Comparison of ENCODE assay signal across 7 mouse cellular contexts in genomic region chr14:20836171-20836904, GRCm38 (mm10). TPM values are rescaled to one million over a fixed set of nuclear protein-coding genes. Genes with fewer than 3 reads are reported as not detected.
DNase-seq lines count a peak whose midpoint lies in the region; ATAC-seq and TF ChIP-seq lines count a peak whose summit lies in the region.

Gene Plau, plus strand, starts transcription at chr14:20836660.

- no peaks in the 10 kb centered on the region for H3K27me3 ChIP-seq in intestine, embryonic 15.5 days (replicated peaks)
- no peaks in the 10 kb centered on the region for H3K27me3 ChIP-seq in limb, embryonic 11.5 days (ENCODE audit: control insufficient read depth, insufficient read depth, low read length)
- peaks cover 6% of the 10 kb centered on the region; the same call in 1 of the 2 replicates for H3K27me3 ChIP-seq in midbrain, embryonic 11.5 days (ENCODE audit: control insufficient read depth, insufficient read depth, low read length)
- H3K27me3 ChIP-seq in spleen, adult 2 months (ENCODE audit: control insufficient read depth, insufficient read depth, low read length): peaks cover 2% of the 10 kb centered on the region; the same call in 1 of the 2 replicates

- peak; percentile 95 for ATAC-seq in intestine, embryonic 15.5 days
- peak; percentile 91 for ATAC-seq in limb, embryonic 11.5 days (ENCODE audit: insufficient number of reproducible peaks, low FRiP score, low TSS enrichment, low read depth)
- peak; percentile 96 for ATAC-seq in midbrain, embryonic 11.5 days (ENCODE audit: low FRiP score)

- no peak for TF ChIP-seq CTCF in cortical plate, adult 2 months (IDR thresholded peaks at IDR 0.05; ENCODE audit: extremely low read depth, insufficient read depth, low read length)
- no peak for TF ChIP-seq CTCF in spleen, adult 2 months (IDR thresholded peaks at IDR 0.05; ENCODE audit: extremely low read depth, insufficient read depth, insufficient read length, insufficient replicate concordance)

- H3K4me3 ChIP-seq in cortical plate, adult 2 months (ENCODE audit: insufficient read depth, low read length): peak within 1 kb of the TSS; percentile 46
- peak within 1 kb of the TSS; percentile 52 for H3K4me3 ChIP-seq in intestine, embryonic 15.5 days (replicated peaks)
- H3K4me3 ChIP-seq in limb, embryonic 11.5 days (ENCODE audit: low read depth, low read length): peak within 1 kb of the TSS; percentile 55
- H3K4me3 ChIP-seq in midbrain, embryonic 11.5 days (ENCODE audit: low read depth, low read length): peak within 1 kb of the TSS; percentile 52
- peak within 1 kb of the TSS; percentile 59 for H3K4me3 ChIP-seq in spleen, adult 2 months (ENCODE audit: extremely low read depth, insufficient read depth, insufficient read length)

- WGBS in intestine, embryonic 15.5 days: 1% methylated on average over 33 of the region's 33 CpGs
- WGBS in limb, embryonic 11.5 days: under 1% methylated on average over 31 of the region's 33 CpGs
- under 1% methylated on average over 32 of the region's 33 CpGs for WGBS in midbrain, embryonic 11.5 days
- WGBS in spleen, adult 2 months: 2% methylated on average over 31 of the region's 33 CpGs

- H3K9me3 ChIP-seq in intestine, embryonic 15.5 days: no peaks in the 10 kb centered on the region
- H3K9me3 ChIP-seq in limb, embryonic 11.5 days (ENCODE audit: control insufficient read depth, low read length): no peaks in the 10 kb centered on the region
- no peaks in the 10 kb centered on the region for H3K9me3 ChIP-seq in midbrain, embryonic 11.5 days (ENCODE audit: control insufficient read depth, low read length)

- TF ChIP-seq POLR2A in cortical plate, adult 2 months (IDR thresholded peaks at IDR 0.05; ENCODE audit: extremely low read depth, insufficient read depth, low read length): peak; percentile 38; the same call in 1 of the 2 replicates
- TF ChIP-seq POLR2A in spleen, adult 2 months (IDR thresholded peaks at IDR 0.05; ENCODE audit: low read depth, low read length): no peak

- H3K36me3 ChIP-seq in intestine, embryonic 15.5 days: no peaks in the 10 kb centered on the region
- no peaks in the 10 kb centered on the region; the same call in 1 of the 2 replicates for H3K36me3 ChIP-seq in limb, embryonic 11.5 days (ENCODE audit: control insufficient read depth, insufficient read depth, low read length)
- H3K36me3 ChIP-seq in midbrain, embryonic 11.5 days (ENCODE audit: control insufficient read depth, insufficient read depth, low read length): no peaks in the 10 kb centered on the region; the same call in 1 of the 2 replicates
- H3K36me3 ChIP-seq in spleen, adult 2 months (ENCODE audit: control insufficient read depth, insufficient read depth, low read length): no peaks in the 10 kb centered on the region

- H3K9ac ChIP-seq in intestine, embryonic 15.5 days: peak within 1 kb of the TSS; percentile 66
- H3K9ac ChIP-seq in limb, embryonic 11.5 days (ENCODE audit: low read length): peak within 1 kb of the TSS; percentile 77
- H3K9ac ChIP-seq in midbrain, embryonic 11.5 days (ENCODE audit: low read length): peak within 1 kb of the TSS; percentile 77

- no peak within 1 kb of the TSS for H3K27ac ChIP-seq in cortical plate, adult 2 months (ENCODE audit: insufficient read depth, low read length)
- H3K27ac ChIP-seq in intestine, embryonic 15.5 days: peak within 1 kb of the TSS; percentile 13; the same call in 1 of the 2 replicates
- no peak within 1 kb of the TSS for H3K27ac ChIP-seq in limb, embryonic 11.5 days (replicated peaks; ENCODE audit: low read depth, low read length)
- H3K27ac ChIP-seq in midbrain, embryonic 11.5 days (ENCODE audit: low read depth, low read length): no peak within 1 kb of the TSS
- 0 out of 2 replicates have a peak within 1 kb of the TSS, but pooled peaks have one; percentile 5 for H3K27ac ChIP-seq in spleen, adult 2 months (ENCODE audit: insufficient read depth, low read length)

- peaks cover 5% of the 10 kb centered on the region; the same call in 1 of the 2 replicates for H3K4me1 ChIP-seq in cortical plate, adult 2 months (ENCODE audit: control insufficient read depth, insufficient read depth, low read length)
- peaks cover 7% of the 10 kb centered on the region for H3K4me1 ChIP-seq in intestine, embryonic 15.5 days (replicated peaks)
- peaks cover 5% of the 10 kb centered on the region; the same call in 1 of the 2 replicates for H3K4me1 ChIP-seq in limb, embryonic 11.5 days (ENCODE audit: control insufficient read depth, insufficient read depth, low read length)
- H3K4me1 ChIP-seq in midbrain, embryonic 11.5 days (ENCODE audit: control insufficient read depth, insufficient read depth, low read length): no peaks in the 10 kb centered on the region
- H3K4me1 ChIP-seq in spleen, adult 2 months (ENCODE audit: control insufficient read depth, insufficient read depth, insufficient read length): no peaks in the 10 kb centered on the region

- H3K4me2 ChIP-seq in intestine, embryonic 15.5 days (replicated peaks): peak within 1 kb of the TSS; percentile 99
- peak within 1 kb of the TSS; percentile 97 for H3K4me2 ChIP-seq in limb, embryonic 11.5 days (ENCODE audit: low read depth, severe bottlenecking)
- H3K4me2 ChIP-seq in midbrain, embryonic 11.5 days: peak within 1 kb of the TSS; percentile 83

- peak; percentile 74 to 75 for DNase-seq in adrenal gland, adult 18-20 months (ENCODE audit: low spot score in 2 of 2)
- no peak for DNase-seq in gonadal fat pad, adult 2 months (ENCODE audit: low read depth)
- peak; percentile 81 for DNase-seq in limb, embryonic 11.5 days (ENCODE audit: low spot score)
- DNase-seq in midbrain, embryonic 11.5 days (ENCODE audit: low spot score, missing footprints): peak; percentile 96
- DNase-seq in spleen, adult 2 months (ENCODE audit: low read depth in 1 of 2, low spot score in 2 of 2): peak in 1 of 2 experiments; percentile 53

RNA-seq across cellular contexts. Expression of gene Plau, which starts in this region (rescaled TPM):
- total RNA-seq in adrenal gland, adult 18-20 months (2021): 10 to 100 TPM; 20.9 to 29.8 TPM
- polyA plus RNA-seq in cortical plate, adult 2 months (2012; rRNA removed): 4.2 and 5.2 TPM in 2 replicates
- 25.6 and 29.9 TPM in 2 replicates for polyA plus RNA-seq in gonadal fat pad, adult 2 months (2012; rRNA removed)
- polyA plus RNA-seq in intestine, embryonic 15.5 days (2015; fragmentation: Nextera tagmentation; extraction: Ambion mirVana): 2.5 and 2.9 TPM in 2 replicates
- polyA plus RNA-seq in limb, embryonic 11.5 days (2014; fragmentation: Nextera tagmentation; extraction: Ambion mirVana): 0.69 and 1.0 TPM in 2 replicates
- 0.22 and 0.40 TPM in 2 replicates for polyA plus RNA-seq in midbrain, embryonic 11.5 days (2014; fragmentation: Nextera tagmentation; extraction: Ambion mirVana)
- polyA plus RNA-seq in spleen, adult 2 months (2012; rRNA removed): 1.0 and 1.2 TPM in 2 replicates

Comparison
In these comparisons a context has a peak if more than half of its experiments do, and no peak if none do; other contexts are left out.
1. Peak in DNase-seq, ATAC-seq, H3K4me3 ChIP-seq, H3K9ac ChIP-seq and H3K4me2 ChIP-seq in midbrain, embryonic 11.5 days; RNA of the gene not detected or under 1 TPM.
2. H3K27ac ChIP-seq: peak in intestine, embryonic 15.5 days (single experiment) and spleen, adult 2 months (single experiment); none in cortical plate, adult 2 months (single experiment), limb, embryonic 11.5 days (single experiment) and midbrain, embryonic 11.5 days (single experiment).
3. Peak in every context shown above with its lines, with median percentiles within 50 percentile points of each other: H3K4me3 ChIP-seq, ATAC-seq, H3K4me2 ChIP-seq and H3K9ac ChIP-seq.